Mouse (Mus musculus) hindbrain, embryonic 12.5 days (tissue): ENCODE results near the gene Vps8. TPM values are rescaled to one million over a fixed set of nuclear protein-coding genes. Genes with fewer than 3 reads are reported as not detected.
A peak's percentile ranks its signal among the peaks of the same experiment; 100 is the strongest.

ENCODE experiments used
- ATAC-seq: fragments of 200-750 bp; cut with Nextera tagmentation; 2 replicates; pipeline ENCODE4 v1.8.0; 2017; ENCODE audit warnings: moderate TSS enrichment; ENCODE audit not compliant: low FRiP score
- H3K27ac ChIP-seq: fragments of 300-500 bp; sonication (generic); 2 replicates; pipeline ENCODE4 v1.5.1; 2016; ENCODE audit warnings: mild to moderate bottlenecking
- H3K27me3 ChIP-seq: fragments of 300-500 bp; sonication (generic); 2 replicates; pipeline ENCODE4 v1.6.1; 2016; ENCODE audit warnings: mild to moderate bottlenecking
- H3K36me3 ChIP-seq: fragments of 300-500 bp; sonication (generic); 2 replicates; pipeline ENCODE4 v1.6.1; 2016; ENCODE audit warnings: mild to moderate bottlenecking
- H3K4me1 ChIP-seq: fragments of 300-500 bp; sonication (generic); 2 replicates; pipeline ENCODE4 v1.6.1; 2016
- H3K4me2 ChIP-seq: fragments of 300-500 bp; sonication (generic); replicated peaks from 2 replicates; pipeline ENCODE4 v1.6.1; 2016; ENCODE audit warnings: mild to moderate bottlenecking
- H3K4me3 ChIP-seq: fragments of 300-500 bp; sonication (generic); 2 replicates; pipeline ENCODE4 v1.5.1; 2016; ENCODE audit warnings: mild to moderate bottlenecking
- H3K9ac ChIP-seq: fragments of 300-500 bp; sonication (generic); 2 replicates; pipeline ENCODE4 v1.6.1; 2016; ENCODE audit warnings: mild to moderate bottlenecking, moderate library complexity
- H3K9me3 ChIP-seq: fragments of 300-500 bp; sonication (generic); replicated peaks from 2 replicates; pipeline ENCODE4 v1.6.1; 2016; ENCODE audit warnings: mild to moderate bottlenecking
- WGBS: fragments of 180-500 bp; shearing (Covaris S2); methylation state at CpG from one replicate; pipeline ENCODE4 v1.1.7; 2016; 5-methylcytosine and 5-hydroxymethylcytosine counted together
- polyA plus RNA-seq: library from polyadenylated mRNA; unstranded; fragments of >200 nt; fragmentation: Nextera tagmentation; extraction: Ambion mirVana; gene quantifications from 2 replicates; pipeline ENCODE4 v1.2.1, GENCODE M21; 2016

The Vps8 gene
- polyA plus RNA-seq, 1 experiment from 2014 or later = 28.0 TPM

- Histone ChIP-seq H3K4me2 (no peak overlapping the region), H3K36me3 (0 out of 2 replicates have a peak, but pooled peaks cover 7% of the 10 kb centered on the region), H3K9ac (0 out of 2 replicates have a peak overlapping the region, but pooled peaks have one; percentile 19), H3K27ac (peak overlapping the region; percentile 65), H3K4me3 (no peak overlapping the region), H3K9me3 (no peaks in the 10 kb centered on the region), H3K27me3 (no peaks in the 10 kb centered on the region), H3K4me1 (peaks cover 18% of the 10 kb centered on the region)
- no peak; the same call in 1 of the 2 replicates for ATAC-seq
- WGBS = 76% methylated on average over 2 of the region's 2 CpGs
These were observed 220.7 kb downstream of the Vps8 start for GRCm38 (mm10) chr16:21643621-21644041.

DNA sequence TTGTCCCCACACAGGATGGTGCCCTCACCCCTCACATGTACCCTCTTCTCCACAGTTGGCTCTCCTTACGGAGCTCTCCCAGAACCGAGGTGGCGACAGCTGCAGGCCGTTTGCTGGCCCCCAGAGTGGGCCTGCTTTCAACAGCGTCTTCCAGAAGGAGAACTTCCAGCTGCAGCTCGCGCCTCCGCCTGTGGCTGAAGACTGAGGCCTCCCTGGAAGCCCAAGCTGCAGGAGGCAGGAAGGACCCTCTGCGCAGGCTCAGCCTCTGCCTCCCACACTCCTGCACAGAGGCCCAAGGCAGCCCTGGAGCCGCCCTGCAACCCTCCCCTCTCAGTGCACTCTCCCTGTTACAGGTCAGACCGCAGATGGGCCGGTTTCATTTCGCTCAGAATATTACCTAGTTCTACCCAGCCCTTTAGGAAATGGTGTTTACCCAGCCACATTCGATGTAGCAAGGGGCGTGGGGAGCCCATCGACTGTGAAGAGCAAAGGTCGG, 221.2 kb downstream of the Vps8 start:
- ATAC-seq = peak; percentile 46; the same call in 1 of the 2 replicates
- WGBS = 46% methylated on average over 17 of the region's 17 CpGs
- no peaks in the 10 kb centered on the region for H3K9me3 ChIP-seq
- peak overlapping the region; percentile 65 for H3K27ac ChIP-seq
- no peak overlapping the region for H3K4me2 ChIP-seq
- H3K9ac ChIP-seq = 0 out of 2 replicates have a peak overlapping the region, but pooled peaks have one; percentile 19
- no peak overlapping the region for H3K4me3 ChIP-seq
- H3K27me3 ChIP-seq = no peaks in the 10 kb centered on the region
- peaks cover 18% of the 10 kb centered on the region for H3K4me1 ChIP-seq
- 0 out of 2 replicates have a peak, but pooled peaks cover 7% of the 10 kb centered on the region for H3K36me3 ChIP-seq

GRCm38 (mm10) chr16:21644574-21644973, 221.7 kb downstream of the Vps8 start:
- no peak overlapping the region for H3K4me2 ChIP-seq
- no peak for ATAC-seq
- H3K4me1 ChIP-seq = peaks cover 18% of the 10 kb centered on the region
- no peak overlapping the region for H3K4me3 ChIP-seq
- WGBS = 65% methylated on average over 3 of the region's 3 CpGs
- H3K36me3 ChIP-seq = 0 out of 2 replicates have a peak, but pooled peaks cover 7% of the 10 kb centered on the region
- H3K9me3 ChIP-seq = no peaks in the 10 kb centered on the region
- no peak overlapping the region for H3K9ac ChIP-seq
- H3K27ac ChIP-seq = peak overlapping the region; percentile 65
- no peaks in the 10 kb centered on the region for H3K27me3 ChIP-seq

- Histone ChIP-seq H3K4me1 (peaks cover 18% of the 10 kb centered on the region), H3K9me3 (no peaks in the 10 kb centered on the region), H3K4me2 (no peak overlapping the region), H3K27me3 (no peaks in the 10 kb centered on the region), H3K4me3 (no peak overlapping the region), H3K36me3 (0 out of 2 replicates have a peak, but pooled peaks cover 11% of the 10 kb centered on the region), H3K9ac (no peak overlapping the region), H3K27ac (no peak overlapping the region)
- ATAC-seq = no peak
- 82% methylated on average over 3 of the region's 3 CpGs for WGBS
These were observed 223.0 kb downstream of the Vps8 start for GRCm38 (mm10) chr16:21645915-21646314.

DNA sequence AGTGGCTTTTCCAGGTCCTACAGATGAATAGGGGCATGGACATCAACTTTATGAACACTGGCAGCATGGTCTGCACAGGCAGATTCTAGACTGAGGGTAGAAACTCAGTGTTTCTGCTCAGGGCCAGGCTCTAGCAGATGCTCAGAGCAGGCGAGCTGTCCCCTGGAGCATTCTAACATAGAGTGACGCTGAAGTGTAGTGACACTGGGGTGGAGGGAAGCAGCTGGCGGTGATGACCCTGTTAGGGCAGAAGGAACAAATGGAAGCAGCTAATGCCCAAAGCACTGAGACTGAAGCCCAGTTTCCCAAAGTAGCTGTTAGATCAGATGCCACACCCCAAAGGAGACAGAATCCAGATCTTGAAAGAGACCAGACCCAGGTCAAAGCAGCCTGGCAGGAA, 223.6 kb downstream of the Vps8 start:
- no peak for ATAC-seq
- H3K9ac ChIP-seq = no peak overlapping the region
- peaks cover 18% of the 10 kb centered on the region for H3K4me1 ChIP-seq
- WGBS = 62% methylated on average over 3 of the region's 3 CpGs
- H3K36me3 ChIP-seq = 0 out of 2 replicates have a peak, but pooled peaks cover 11% of the 10 kb centered on the region
- H3K4me3 ChIP-seq = no peak overlapping the region
- no peaks in the 10 kb centered on the region for H3K9me3 ChIP-seq
- peak overlapping the region; percentile 14; the same call in 1 of the 2 replicates for H3K27ac ChIP-seq
- H3K27me3 ChIP-seq = no peaks in the 10 kb centered on the region
- no peak overlapping the region for H3K4me2 ChIP-seq

DNA sequence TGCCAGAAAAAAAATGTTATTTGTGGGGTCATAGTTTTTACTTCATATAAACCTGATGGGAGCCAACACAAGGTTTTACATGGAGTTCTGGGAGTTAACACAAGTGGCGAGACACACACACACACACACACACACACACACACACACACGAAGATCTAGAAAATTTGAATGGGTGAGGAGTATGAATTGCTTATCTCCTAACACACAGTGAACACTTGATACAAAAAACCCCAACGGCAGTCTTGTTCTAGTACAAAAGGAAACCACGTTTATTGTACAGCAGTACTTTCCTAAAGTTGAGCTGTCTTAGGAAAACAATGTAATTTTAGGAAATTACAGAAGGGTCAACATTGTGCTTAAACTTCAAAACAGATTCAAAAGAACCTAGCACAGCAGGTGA, 225.9 kb downstream of the Vps8 start:
- peaks cover 20% of the 10 kb centered on the region; the same call in 1 of the 2 replicates for H3K36me3 ChIP-seq
- no peak overlapping the region for H3K9ac ChIP-seq
- no peak overlapping the region for H3K4me2 ChIP-seq
- no peaks in the 10 kb centered on the region for H3K27me3 ChIP-seq
- ATAC-seq = no peak
- whole genome bisulfite sequencing = 83% methylated on average over 4 of the region's 4 CpGs
- no peak overlapping the region for H3K4me3 ChIP-seq
- H3K27ac ChIP-seq = no peak overlapping the region
- H3K9me3 ChIP-seq = no peaks in the 10 kb centered on the region
- H3K4me1 ChIP-seq = peaks cover 16% of the 10 kb centered on the region

DNA sequence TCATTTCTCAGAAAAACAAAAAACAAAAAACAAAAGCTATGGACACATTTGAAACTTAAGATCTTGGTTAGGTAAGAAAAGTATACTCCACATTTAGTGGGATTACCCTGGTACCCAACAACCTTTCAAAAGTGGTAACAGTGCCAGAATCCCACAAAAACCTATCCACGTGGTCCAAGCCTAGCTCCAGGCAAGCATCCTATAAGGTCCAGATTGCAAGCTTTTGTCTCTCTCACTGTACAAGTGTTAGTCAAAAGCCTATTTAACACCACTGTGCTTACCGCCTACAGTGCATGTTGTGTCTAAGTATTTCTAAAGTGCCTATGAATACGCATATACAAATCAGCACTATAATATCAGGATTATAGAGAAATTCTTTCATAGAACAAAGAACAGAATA, 227.4 kb downstream of the Vps8 start:
- Histone ChIP-seq H3K36me3 (peaks cover 20% of the 10 kb centered on the region; the same call in 1 of the 2 replicates), H3K27ac (no peak overlapping the region), H3K4me1 (peaks cover 17% of the 10 kb centered on the region), H3K27me3 (no peaks in the 10 kb centered on the region), H3K4me3 (no peak overlapping the region), H3K9ac (no peak overlapping the region), H3K9me3 (no peaks in the 10 kb centered on the region), H3K4me2 (no peak overlapping the region)
- no peak for ATAC-seq
- WGBS = 91% methylated on average over 3 of the region's 3 CpGs

DNA sequence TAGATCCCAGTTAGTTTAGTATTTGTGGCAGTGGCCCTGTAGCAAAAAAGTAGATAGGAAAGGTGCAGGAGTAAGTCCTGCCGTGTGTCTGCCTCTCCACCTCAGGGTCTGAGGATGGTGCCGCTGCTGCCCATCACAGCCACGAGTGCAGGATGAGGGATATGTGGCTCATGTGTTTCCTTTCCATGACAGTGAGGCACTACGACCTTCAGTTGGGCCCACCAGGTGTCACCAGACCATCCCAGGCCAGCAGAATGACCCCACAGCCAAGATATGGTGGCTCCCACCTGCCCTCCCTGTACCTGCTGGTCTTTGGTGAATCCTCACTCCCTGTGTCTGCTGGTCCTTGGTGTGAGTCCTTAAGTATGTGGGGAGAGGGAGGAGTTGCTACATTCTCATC, 228.2 kb downstream of the Vps8 start:
- ATAC-seq = no peak
- peaks cover 21% of the 10 kb centered on the region for H3K4me1 ChIP-seq
- no peaks in the 10 kb centered on the region for H3K27me3 ChIP-seq
- peaks cover 20% of the 10 kb centered on the region; the same call in 1 of the 2 replicates for H3K36me3 ChIP-seq
- H3K27ac ChIP-seq = no peak overlapping the region
- no peaks in the 10 kb centered on the region for H3K9me3 ChIP-seq
- no peak overlapping the region for H3K9ac ChIP-seq
- 85% methylated on average over 4 of the region's 4 CpGs for WGBS
- no peak overlapping the region for H3K4me3 ChIP-seq
- no peak overlapping the region for H3K4me2 ChIP-seq

- no peaks in the 10 kb centered on the region for H3K27me3 ChIP-seq
- no peak for ATAC-seq
- WGBS = 80% methylated on average over 15 of the region's 15 CpGs
These were observed 230.2 kb downstream of the Vps8 start for GRCm38 (mm10) chr16:21653151-21653550.

GRCm38 (mm10) chr16:21654384-21654783, 231.5 kb downstream of the Vps8 start:
- Histone ChIP-seq H3K27me3 (no peaks in the 10 kb centered on the region), H3K4me3 (no peak overlapping the region), H3K27ac (peak overlapping the region; percentile 69; the same call in 1 of the 2 replicates), H3K4me2 (no peak overlapping the region), H3K4me1 (peaks cover 14% of the 10 kb centered on the region), H3K9me3 (peaks cover 3% of the 10 kb centered on the region; the same call in 1 of the 2 replicates), H3K36me3 (peaks cover 24% of the 10 kb centered on the region; the same call in 1 of the 2 replicates), H3K9ac (no peak overlapping the region)
- WGBS = 40% methylated on average over 5 of the region's 5 CpGs
- peak; percentile 78 for ATAC-seq

More at GRCm38 (mm10) chr16:21653151-21653550, 230.2 kb downstream of the Vps8 start:
- peaks cover 14% of the 10 kb centered on the region for H3K4me1 ChIP-seq
- H3K36me3 ChIP-seq = peaks cover 20% of the 10 kb centered on the region; the same call in 1 of the 2 replicates
- H3K4me2 ChIP-seq = no peak overlapping the region
- no peak overlapping the region for H3K9ac ChIP-seq
- no peak overlapping the region for H3K4me3 ChIP-seq
- no peak overlapping the region for H3K27ac ChIP-seq
- H3K9me3 ChIP-seq = no peaks in the 10 kb centered on the region

GRCm38 (mm10) chr16:21655291-21655690, 232.4 kb downstream of the Vps8 start:
- H3K4me3 ChIP-seq = no peak overlapping the region
- peaks cover 18% of the 10 kb centered on the region for H3K4me1 ChIP-seq
- H3K9ac ChIP-seq = no peak overlapping the region
- 34% methylated on average over 6 of the region's 6 CpGs for WGBS
- peaks cover 4% of the 10 kb centered on the region; the same call in 1 of the 2 replicates for H3K9me3 ChIP-seq
- H3K27me3 ChIP-seq = no peaks in the 10 kb centered on the region
- peak overlapping the region; percentile 69; the same call in 1 of the 2 replicates for H3K27ac ChIP-seq
- H3K36me3 ChIP-seq = peaks cover 23% of the 10 kb centered on the region; the same call in 1 of the 2 replicates
- no peak overlapping the region for H3K4me2 ChIP-seq
- no peak for ATAC-seq

GRCm38 (mm10) chr16:21655961-21656360, 233.0 kb downstream of the Vps8 start:
- Histone ChIP-seq H3K4me2 (no peak overlapping the region), H3K27me3 (no peaks in the 10 kb centered on the region), H3K27ac (0 out of 2 replicates have a peak overlapping the region, but pooled peaks have one; percentile 69), H3K4me3 (no peak overlapping the region), H3K9me3 (peaks cover 4% of the 10 kb centered on the region; the same call in 1 of the 2 replicates), H3K4me1 (peaks cover 21% of the 10 kb centered on the region), H3K9ac (no peak overlapping the region), H3K36me3 (peaks cover 23% of the 10 kb centered on the region; the same call in 1 of the 2 replicates)
- WGBS = 89% methylated on average over 9 of the region's 9 CpGs
- no peak for ATAC-seq
